Mouse (Mus musculus): ENCODE data around the gene Ppp6r2. TPM values are rescaled to one million over a fixed set of nuclear protein-coding genes. Genes with fewer than 3 reads are reported as not detected.

Gene Ppp6r2
- polyA plus RNA-seq, 1 experiment from 2014 or later: 29.8 TPM

GRCm38 (mm10) chr15:89288227-89288767 lies 76.9 kb downstream of the Ppp6r2 start:
- ATAC-seq (ENCODE audit: low FRiP score, low TSS enrichment): 0 out of 2 replicates have a peak, but pooled peaks have one; percentile 11
- Histone ChIP-seq H3K36me3 (ENCODE audit: control insufficient read depth, insufficient read depth, low read length) (peaks cover 76% of the 10 kb centered on the region), H3K9me3 (ENCODE audit: control insufficient read depth, low read length) (no peaks in the 10 kb centered on the region), H3K4me3 (ENCODE audit: low read length) (no peak overlapping the region), H3K9ac (ENCODE audit: low read depth, low read length) (no peak overlapping the region), H3K4me1 (ENCODE audit: control insufficient read depth, insufficient read depth, low read length) (no peaks in the 10 kb centered on the region), H3K27me3 (ENCODE audit: control insufficient read depth, insufficient read depth, low read length) (no peaks in the 10 kb centered on the region), H3K4me2 (replicated peaks; ENCODE audit: low read depth, low read length) (no peak overlapping the region), H3K27ac (ENCODE audit: low read depth, low read length) (no peak overlapping the region)
- 83% methylated on average over 23 of the region's 23 CpGs for WGBS

- ATAC-seq (ENCODE audit: low FRiP score, low TSS enrichment): no peak
- H3K9me3 ChIP-seq (ENCODE audit: control insufficient read depth, low read length): no peaks in the 10 kb centered on the region
These were observed 78.1 kb downstream of the Ppp6r2 start for GRCm38 (mm10) chr15:89289455-89289854.

GRCm38 (mm10) chr15:89291521-89291920 lies 80.2 kb downstream of the Ppp6r2 start:
- no peak overlapping the region for H3K9ac ChIP-seq (ENCODE audit: low read depth, low read length)
- no peak overlapping the region for H3K4me2 ChIP-seq (replicated peaks; ENCODE audit: low read depth, low read length)
- no peaks in the 10 kb centered on the region for H3K4me1 ChIP-seq (ENCODE audit: control insufficient read depth, insufficient read depth, low read length)
- H3K36me3 ChIP-seq (ENCODE audit: control insufficient read depth, insufficient read depth, low read length): peaks cover 86% of the 10 kb centered on the region
- no peaks in the 10 kb centered on the region for H3K27me3 ChIP-seq (ENCODE audit: control insufficient read depth, insufficient read depth, low read length)
- no peak for ATAC-seq (ENCODE audit: low FRiP score, low TSS enrichment)
- H3K9me3 ChIP-seq (ENCODE audit: control insufficient read depth, low read length): no peaks in the 10 kb centered on the region
- WGBS: 88% methylated on average over 3 of the region's 3 CpGs
- H3K4me3 ChIP-seq (ENCODE audit: low read length): no peak overlapping the region
- no peak overlapping the region for H3K27ac ChIP-seq (ENCODE audit: low read depth, low read length)

More at GRCm38 (mm10) chr15:89289455-89289854, 78.1 kb downstream of the Ppp6r2 start:
- Histone ChIP-seq H3K4me1 (ENCODE audit: control insufficient read depth, insufficient read depth, low read length) (no peaks in the 10 kb centered on the region), H3K36me3 (ENCODE audit: control insufficient read depth, insufficient read depth, low read length) (peaks cover 79% of the 10 kb centered on the region), H3K9ac (ENCODE audit: low read depth, low read length) (no peak overlapping the region), H3K4me3 (ENCODE audit: low read length) (no peak overlapping the region), H3K27me3 (ENCODE audit: control insufficient read depth, insufficient read depth, low read length) (no peaks in the 10 kb centered on the region), H3K4me2 (replicated peaks; ENCODE audit: low read depth, low read length) (no peak overlapping the region), H3K27ac (ENCODE audit: low read depth, low read length) (no peak overlapping the region)
- 95% methylated on average over 11 of the region's 11 CpGs for WGBS

- H3K9me3 ChIP-seq (ENCODE audit: control insufficient read depth, low read length): no peaks in the 10 kb centered on the region
- no peak overlapping the region for H3K9ac ChIP-seq (ENCODE audit: low read depth, low read length)
- no peaks in the 10 kb centered on the region for H3K4me1 ChIP-seq (ENCODE audit: control insufficient read depth, insufficient read depth, low read length)
- no peaks in the 10 kb centered on the region for H3K27me3 ChIP-seq (ENCODE audit: control insufficient read depth, insufficient read depth, low read length)
- H3K4me3 ChIP-seq (ENCODE audit: low read length): no peak overlapping the region
- H3K4me2 ChIP-seq (replicated peaks; ENCODE audit: low read depth, low read length): no peak overlapping the region
- no peak for ATAC-seq (ENCODE audit: low FRiP score, low TSS enrichment)
- H3K36me3 ChIP-seq (ENCODE audit: control insufficient read depth, insufficient read depth, low read length): peaks cover 86% of the 10 kb centered on the region
- no peak overlapping the region for H3K27ac ChIP-seq (ENCODE audit: low read depth, low read length)
- WGBS: 71% methylated on average over 2 of the region's 2 CpGs
These were observed 81.4 kb downstream of the Ppp6r2 start for GRCm38 (mm10) chr15:89292795-89293194.

GRCm38 (mm10) chr15:89293778-89294177 lies 82.4 kb downstream of the Ppp6r2 start:
- ATAC-seq (ENCODE audit: low FRiP score, low TSS enrichment): no peak
- H3K4me3 ChIP-seq (ENCODE audit: low read length): no peak overlapping the region
- peaks cover 76% of the 10 kb centered on the region for H3K36me3 ChIP-seq (ENCODE audit: control insufficient read depth, insufficient read depth, low read length)
- 93% methylated on average over 10 of the region's 10 CpGs for WGBS
- no peak overlapping the region for H3K9ac ChIP-seq (ENCODE audit: low read depth, low read length)
- no peak overlapping the region for H3K27ac ChIP-seq (ENCODE audit: low read depth, low read length)
- H3K9me3 ChIP-seq (ENCODE audit: control insufficient read depth, low read length): no peaks in the 10 kb centered on the region
- no peak overlapping the region for H3K4me2 ChIP-seq (replicated peaks; ENCODE audit: low read depth, low read length)
- H3K4me1 ChIP-seq (ENCODE audit: control insufficient read depth, insufficient read depth, low read length): no peaks in the 10 kb centered on the region
- H3K27me3 ChIP-seq (ENCODE audit: control insufficient read depth, insufficient read depth, low read length): no peaks in the 10 kb centered on the region

- 82% methylated on average over 8 of the region's 8 CpGs for WGBS
- Histone ChIP-seq H3K4me1 (ENCODE audit: control insufficient read depth, insufficient read depth, low read length) (no peaks in the 10 kb centered on the region), H3K9me3 (ENCODE audit: control insufficient read depth, low read length) (no peaks in the 10 kb centered on the region), H3K27me3 (ENCODE audit: control insufficient read depth, insufficient read depth, low read length) (no peaks in the 10 kb centered on the region), H3K36me3 (ENCODE audit: control insufficient read depth, insufficient read depth, low read length) (peaks cover 75% of the 10 kb centered on the region), H3K4me2 (replicated peaks; ENCODE audit: low read depth, low read length) (no peak overlapping the region), H3K9ac (ENCODE audit: low read depth, low read length) (no peak overlapping the region), H3K27ac (ENCODE audit: low read depth, low read length) (no peak overlapping the region), H3K4me3 (ENCODE audit: low read length) (no peak overlapping the region)
- no peak for ATAC-seq (ENCODE audit: low FRiP score, low TSS enrichment)
These were observed 84.3 kb downstream of the Ppp6r2 start for GRCm38 (mm10) chr15:89295580-89296165.

GRCm38 (mm10) chr15:89296465-89296864 lies 85.1 kb downstream of the Ppp6r2 start:
- 70% methylated on average over 1 of the region's 1 CpGs for WGBS

GRCm38 (mm10) chr15:89297695-89298094 lies 86.3 kb downstream of the Ppp6r2 start:
- Histone ChIP-seq H3K9ac (ENCODE audit: low read depth, low read length) (no peak overlapping the region), H3K4me1 (ENCODE audit: control insufficient read depth, insufficient read depth, low read length) (no peaks in the 10 kb centered on the region), H3K4me3 (ENCODE audit: low read length) (no peak overlapping the region), H3K9me3 (ENCODE audit: control insufficient read depth, low read length) (no peaks in the 10 kb centered on the region), H3K27ac (ENCODE audit: low read depth, low read length) (no peak overlapping the region), H3K4me2 (replicated peaks; ENCODE audit: low read depth, low read length) (no peak overlapping the region), H3K36me3 (ENCODE audit: control insufficient read depth, insufficient read depth, low read length) (peaks cover 79% of the 10 kb centered on the region), H3K27me3 (ENCODE audit: control insufficient read depth, insufficient read depth, low read length) (no peaks in the 10 kb centered on the region)
- ATAC-seq (ENCODE audit: low FRiP score, low TSS enrichment): no peak
- WGBS: 94% methylated on average over 2 of the region's 2 CpGs

More at GRCm38 (mm10) chr15:89296465-89296864, 85.1 kb downstream of the Ppp6r2 start:
- Histone ChIP-seq H3K27me3 (ENCODE audit: control insufficient read depth, insufficient read depth, low read length) (no peaks in the 10 kb centered on the region), H3K9ac (ENCODE audit: low read depth, low read length) (no peak overlapping the region), H3K4me3 (ENCODE audit: low read length) (no peak overlapping the region), H3K4me1 (ENCODE audit: control insufficient read depth, insufficient read depth, low read length) (no peaks in the 10 kb centered on the region), H3K9me3 (ENCODE audit: control insufficient read depth, low read length) (no peaks in the 10 kb centered on the region), H3K27ac (ENCODE audit: low read depth, low read length) (no peak overlapping the region), H3K36me3 (ENCODE audit: control insufficient read depth, insufficient read depth, low read length) (peaks cover 78% of the 10 kb centered on the region), H3K4me2 (replicated peaks; ENCODE audit: low read depth, low read length) (no peak overlapping the region)
- ATAC-seq (ENCODE audit: low FRiP score, low TSS enrichment): no peak

- Histone ChIP-seq H3K4me2 (replicated peaks; ENCODE audit: low read depth, low read length) (no peak overlapping the region), H3K36me3 (ENCODE audit: control insufficient read depth, insufficient read depth, low read length) (peaks cover 79% of the 10 kb centered on the region), H3K4me3 (ENCODE audit: low read length) (no peak overlapping the region), H3K27me3 (ENCODE audit: control insufficient read depth, insufficient read depth, low read length) (no peaks in the 10 kb centered on the region), H3K9ac (ENCODE audit: low read depth, low read length) (no peak overlapping the region), H3K9me3 (ENCODE audit: control insufficient read depth, low read length) (no peaks in the 10 kb centered on the region), H3K4me1 (ENCODE audit: control insufficient read depth, insufficient read depth, low read length) (no peaks in the 10 kb centered on the region), H3K27ac (ENCODE audit: low read depth, low read length) (no peak overlapping the region)
- 85% methylated on average over 13 of the region's 13 CpGs for WGBS
- no peak for ATAC-seq (ENCODE audit: low FRiP score, low TSS enrichment)
These were observed 88.8 kb downstream of the Ppp6r2 start for GRCm38 (mm10) chr15:89300180-89300579.

All from kidney, embryonic 14.5 days (tissue).